Mouse (Mus musculus): ENCODE measurements around the gene Zbtb32. TPM values are rescaled to one million over a fixed set of nuclear protein-coding genes. Genes with fewer than 3 reads are reported as not detected.

Zbtb32 gene
- polyA plus RNA-seq, 1 experiment = 180 TPM

DNA sequence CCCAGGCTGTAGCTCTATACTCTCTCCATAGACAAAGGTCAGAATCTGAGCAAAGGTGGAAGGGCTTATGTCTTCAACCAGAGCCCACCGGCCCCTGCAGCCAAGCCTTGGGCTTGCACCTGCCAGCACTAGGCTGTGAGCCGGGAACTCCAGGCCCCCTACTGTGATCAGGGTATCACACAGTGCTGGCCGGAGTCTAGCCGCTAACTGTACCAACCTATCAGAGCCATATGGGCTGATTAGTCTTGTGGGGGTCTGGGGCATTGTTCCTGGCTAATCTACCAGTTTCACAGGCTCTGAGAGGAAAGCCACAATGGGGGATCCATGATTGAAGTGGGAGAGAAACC is 7.1 kb downstream of the Zbtb32 start:
- Histone ChIP-seq H3K27me3 (ENCODE audit: control insufficient read depth, insufficient read depth, low read length) (no peaks in the 10 kb centered on the region), H3K36me3 (ENCODE audit: control insufficient read depth, insufficient read depth, low read length) (no peaks in the 10 kb centered on the region; the same call in 1 of the 2 replicates), H3K4me3 (ENCODE audit: control insufficient read depth, low read depth, low read length) (peak overlapping the region; percentile 88), H3K4me1 (ENCODE audit: control insufficient read depth, insufficient read depth, low read length) (peaks cover 33% of the 10 kb centered on the region), H3K27ac (ENCODE audit: control insufficient read depth, insufficient read depth, low read depth, low read length) (peak overlapping the region; percentile 10; the same call in 1 of the 2 replicates)
- TF ChIP-seq POLR2A (IDR thresholded peaks at IDR 0.05; ENCODE audit: control insufficient read depth, low read depth, low read length) = no peak
- TF ChIP-seq CTCF (IDR thresholded peaks at IDR 0.05; ENCODE audit: control insufficient read depth, insufficient read depth, insufficient replicate concordance, low read depth, low read length) = no peak

DNA sequence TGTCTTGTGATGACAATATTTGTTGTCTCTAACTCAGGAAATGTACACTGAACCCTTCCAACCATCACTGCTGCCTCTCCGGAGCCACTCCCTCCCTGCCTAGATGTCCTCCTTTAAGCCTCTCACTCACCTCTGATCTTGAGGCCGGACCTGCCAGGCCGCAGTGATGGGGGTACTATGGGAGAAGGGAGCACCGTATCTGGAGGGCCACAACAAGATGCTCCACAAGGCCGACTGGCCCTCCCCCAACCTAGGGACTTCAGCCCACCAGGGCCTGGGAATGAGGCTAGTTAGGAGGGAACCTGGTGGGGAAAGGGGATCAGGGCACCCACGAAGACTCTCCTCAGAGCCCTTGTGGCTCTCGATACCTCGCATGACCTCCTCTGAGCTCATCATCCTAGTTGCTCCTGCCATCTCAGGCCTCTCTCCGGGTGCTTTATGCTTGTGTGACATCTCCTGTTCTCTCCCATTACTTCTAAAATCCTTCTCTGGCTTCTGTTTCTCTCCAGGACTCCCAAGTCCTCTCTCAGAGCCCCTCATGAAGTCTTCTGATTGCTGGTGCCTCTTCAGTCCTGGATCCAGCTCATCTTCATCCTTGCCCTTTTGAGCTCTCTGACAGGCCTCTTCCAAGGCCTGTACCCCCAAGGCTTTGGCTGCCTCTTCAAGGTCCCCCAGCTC is 7.6 kb downstream of the Zbtb32 start:
- Histone ChIP-seq H3K27ac (ENCODE audit: control insufficient read depth, insufficient read depth, low read depth, low read length) (peak overlapping the region; percentile 10; the same call in 1 of the 2 replicates), H3K4me3 (ENCODE audit: control insufficient read depth, low read depth, low read length) (peak overlapping the region; percentile 88), H3K36me3 (ENCODE audit: control insufficient read depth, insufficient read depth, low read length) (no peaks in the 10 kb centered on the region; the same call in 1 of the 2 replicates), H3K4me1 (ENCODE audit: control insufficient read depth, insufficient read depth, low read length) (peaks cover 35% of the 10 kb centered on the region), H3K27me3 (ENCODE audit: control insufficient read depth, insufficient read depth, low read length) (no peaks in the 10 kb centered on the region)
- TF ChIP-seq POLR2A (IDR thresholded peaks at IDR 0.05; ENCODE audit: control insufficient read depth, low read depth, low read length) = no peak
- no peak for TF ChIP-seq CTCF (IDR thresholded peaks at IDR 0.05; ENCODE audit: control insufficient read depth, insufficient read depth, insufficient replicate concordance, low read depth, low read length)

DNA sequence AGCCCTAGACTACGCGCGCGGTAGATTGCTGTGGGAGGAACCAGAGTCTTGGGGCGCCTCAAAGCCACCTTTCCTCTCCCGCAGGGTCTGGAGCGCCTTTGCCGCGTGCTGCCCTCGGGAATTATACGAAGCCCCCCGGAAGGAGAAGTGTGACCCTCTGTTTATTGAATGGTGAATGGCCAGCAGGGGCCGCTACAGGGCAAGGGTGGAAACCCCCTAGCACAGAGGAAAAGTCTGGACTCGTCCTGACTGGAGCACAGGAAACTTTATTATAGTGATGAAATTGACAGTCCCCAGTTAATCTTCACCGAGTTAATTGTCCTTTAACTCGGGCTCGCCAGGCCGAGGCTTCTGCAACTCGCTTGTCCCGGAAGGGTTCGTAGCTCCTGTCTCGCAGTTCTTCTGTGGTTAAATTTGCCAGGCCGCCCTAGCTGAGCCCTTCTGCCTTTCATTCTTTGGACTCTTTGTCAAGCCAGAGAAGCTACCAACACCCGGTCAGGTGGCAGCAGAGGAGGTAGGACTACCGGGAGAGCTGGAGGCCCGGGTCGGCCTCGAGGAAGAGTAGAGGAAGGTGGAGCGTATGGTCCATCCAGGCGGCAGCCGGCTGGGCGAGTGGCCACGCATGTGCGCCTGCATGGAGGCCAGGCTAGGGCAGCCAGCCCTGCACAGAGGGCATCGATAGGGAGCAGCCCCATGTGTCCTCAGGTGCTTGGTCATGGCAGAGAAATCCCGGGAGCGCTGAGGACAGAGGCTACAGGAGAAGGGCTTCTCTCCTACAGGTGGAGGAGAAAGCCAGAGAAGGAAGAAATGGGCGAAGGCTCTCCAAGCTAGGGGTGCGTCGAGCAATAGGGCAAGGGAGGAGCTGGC is 9.0 kb downstream of the Zbtb32 start:
- H3K27ac ChIP-seq (ENCODE audit: control insufficient read depth, insufficient read depth, low read depth, low read length) = peak overlapping the region; percentile 52
- TF ChIP-seq POLR2A (IDR thresholded peaks at IDR 0.05; ENCODE audit: control insufficient read depth, low read depth, low read length) (no peak; the same call in 1 of the 2 replicates), CTCF (IDR thresholded peaks at IDR 0.05; ENCODE audit: control insufficient read depth, insufficient read depth, insufficient replicate concordance, low read depth, low read length) (peak; percentile 68)

DNA sequence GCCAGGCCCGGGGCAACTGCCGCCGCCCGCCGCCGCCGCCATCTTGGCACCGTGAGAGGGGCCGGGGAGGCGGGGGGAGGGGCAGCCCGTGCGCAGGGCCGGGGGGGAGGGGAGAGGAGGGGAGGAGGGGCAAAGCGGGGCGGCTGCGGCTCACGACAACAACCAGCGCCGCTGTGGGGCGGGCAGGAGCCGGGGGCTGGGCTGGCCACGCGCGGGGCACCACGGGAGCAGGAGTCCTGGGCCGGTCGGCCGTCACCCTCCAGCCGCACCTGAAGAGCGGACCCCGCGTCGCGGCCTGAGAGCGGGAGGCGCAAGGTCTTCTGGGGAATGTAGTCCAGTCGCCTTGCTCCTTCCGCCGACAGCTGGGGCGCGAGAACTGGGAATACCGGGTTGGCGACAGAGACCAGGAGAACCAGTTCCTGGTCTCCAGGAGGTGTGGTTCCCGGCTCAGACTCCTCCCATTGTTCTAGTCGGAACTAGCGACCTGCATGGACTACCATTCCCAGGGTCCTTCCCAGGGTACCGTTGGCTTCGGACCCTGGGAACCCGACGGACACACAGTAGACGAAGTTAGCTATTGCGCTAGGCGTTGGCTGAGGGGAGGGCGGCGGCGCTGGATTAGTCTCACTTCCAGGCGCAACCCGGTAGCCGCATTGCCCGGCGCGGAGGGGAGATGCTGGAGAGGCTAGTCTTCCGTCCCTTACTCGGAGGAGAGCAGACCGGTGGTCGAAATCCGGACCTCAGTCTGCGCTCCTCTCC is 9.9 kb downstream of the Zbtb32 start, which contains the start of gene Kmt2b:
Kmt2b (minus strand) TSS at position 51 of the 759 bp plus-strand sequence.
- peak within 1 kb of the TSS; percentile 92 for H3K27ac ChIP-seq (ENCODE audit: control insufficient read depth, insufficient read depth, low read depth, low read length)
- TF ChIP-seq POLR2A (IDR thresholded peaks at IDR 0.05; ENCODE audit: control insufficient read depth, low read depth, low read length) (peak; percentile 41), CTCF (IDR thresholded peaks at IDR 0.05; ENCODE audit: control insufficient read depth, insufficient read depth, insufficient replicate concordance, low read depth, low read length) (no peak)
- H3K4me3 ChIP-seq (ENCODE audit: control insufficient read depth, low read depth, low read length) = peak within 1 kb of the TSS; percentile 96
- H3K36me3 ChIP-seq (ENCODE audit: control insufficient read depth, insufficient read depth, low read length) = no peaks in the 10 kb centered on the region; the same call in 1 of the 2 replicates
- H3K4me1 ChIP-seq (ENCODE audit: control insufficient read depth, insufficient read depth, low read length) = peaks cover 29% of the 10 kb centered on the region
- H3K27me3 ChIP-seq (ENCODE audit: control insufficient read depth, insufficient read depth, low read length) = no peaks in the 10 kb centered on the region

More for the DNA sequence above, 9.0 kb downstream of the Zbtb32 start:
- Histone ChIP-seq H3K4me1 (ENCODE audit: control insufficient read depth, insufficient read depth, low read length) (peaks cover 31% of the 10 kb centered on the region), H3K4me3 (ENCODE audit: control insufficient read depth, low read depth, low read length) (peak overlapping the region; percentile 88), H3K27me3 (ENCODE audit: control insufficient read depth, insufficient read depth, low read length) (no peaks in the 10 kb centered on the region), H3K36me3 (ENCODE audit: control insufficient read depth, insufficient read depth, low read length) (no peaks in the 10 kb centered on the region; the same call in 1 of the 2 replicates)

DNA sequence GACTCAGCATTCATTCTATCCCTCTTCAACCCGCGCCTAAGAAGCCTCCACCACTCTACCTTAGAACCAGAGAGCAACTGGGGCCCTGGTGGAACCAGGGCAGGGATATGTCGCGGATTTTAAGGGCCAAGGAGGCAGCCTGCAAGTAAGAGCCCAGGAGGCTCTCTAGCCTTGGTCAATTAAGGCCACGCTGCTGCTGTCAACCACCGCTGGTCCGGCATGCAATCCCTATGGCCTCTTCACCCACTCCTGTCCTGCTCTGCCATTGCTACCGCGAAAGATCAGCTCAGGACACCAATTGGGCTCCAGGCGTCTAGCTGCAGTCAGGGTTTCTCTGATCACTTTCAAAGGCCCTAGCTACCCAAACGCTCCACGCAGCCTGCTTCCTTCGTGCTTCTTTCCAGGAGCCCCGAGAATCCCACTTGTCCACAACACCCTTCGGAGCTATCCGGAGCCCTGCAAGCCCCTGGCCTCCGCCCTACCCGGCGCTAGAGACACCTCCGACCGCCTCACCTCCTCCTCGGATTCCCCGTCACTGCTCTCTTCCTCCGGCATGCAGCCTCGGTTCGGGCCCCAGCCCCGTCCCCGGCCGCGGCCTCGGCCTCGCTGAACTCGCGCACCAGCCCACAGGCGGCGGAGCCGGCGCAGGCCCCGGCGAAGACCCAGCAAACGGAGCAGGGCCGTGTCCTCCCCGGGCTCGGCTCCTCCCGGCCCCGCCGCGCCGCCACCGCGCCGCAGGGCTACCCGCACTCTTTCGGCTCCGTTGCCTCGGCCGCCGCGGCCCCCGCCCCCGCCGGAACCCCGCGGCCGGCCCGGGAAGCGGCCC is 10.7 kb downstream of the Zbtb32 start:
- TF ChIP-seq POLR2A (IDR thresholded peaks at IDR 0.05; ENCODE audit: control insufficient read depth, low read depth, low read length) (no peak; the same call in 1 of the 2 replicates), CTCF (IDR thresholded peaks at IDR 0.05; ENCODE audit: control insufficient read depth, insufficient read depth, insufficient replicate concordance, low read depth, low read length) (no peak)
- H3K27me3 ChIP-seq (ENCODE audit: control insufficient read depth, insufficient read depth, low read length) = no peaks in the 10 kb centered on the region
- peak overlapping the region; percentile 96 for H3K4me3 ChIP-seq (ENCODE audit: control insufficient read depth, low read depth, low read length)
- H3K27ac ChIP-seq (ENCODE audit: control insufficient read depth, insufficient read depth, low read depth, low read length) = peak overlapping the region; percentile 92
- H3K36me3 ChIP-seq (ENCODE audit: control insufficient read depth, insufficient read depth, low read length) = no peaks in the 10 kb centered on the region; the same call in 1 of the 2 replicates
- H3K4me1 ChIP-seq (ENCODE audit: control insufficient read depth, insufficient read depth, low read length) = peaks cover 28% of the 10 kb centered on the region

DNA sequence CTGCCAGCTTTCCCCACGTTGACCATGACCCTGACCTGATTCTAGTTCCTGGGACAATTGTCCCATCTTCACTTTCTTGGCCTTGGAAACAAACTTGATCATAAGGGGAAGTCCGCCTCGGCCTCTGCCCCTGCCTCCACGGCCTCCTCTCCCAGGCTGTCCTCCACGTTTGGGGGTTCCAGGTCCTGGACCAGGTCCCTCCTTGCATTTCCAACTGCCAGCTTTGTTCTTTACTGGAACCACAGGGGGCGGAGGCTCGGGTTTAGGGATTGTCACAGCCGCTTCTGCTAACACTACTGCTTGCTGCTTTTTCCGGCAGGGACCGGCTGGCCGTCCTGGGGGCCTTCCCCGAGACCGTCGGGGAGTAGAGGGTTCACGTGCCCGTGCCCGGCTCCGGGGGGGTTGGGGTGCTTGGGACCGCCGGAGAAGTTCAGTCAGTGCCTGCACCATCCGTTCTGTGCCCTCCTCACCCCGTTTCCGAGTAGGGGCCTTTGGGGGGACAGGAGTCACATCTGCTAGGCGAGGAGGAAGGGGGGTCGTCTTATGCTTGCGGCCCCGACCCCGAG is 12.2 kb downstream of the Zbtb32 start:
- TF ChIP-seq POLR2A (IDR thresholded peaks at IDR 0.05; ENCODE audit: control insufficient read depth, low read depth, low read length) (no peak), CTCF (IDR thresholded peaks at IDR 0.05; ENCODE audit: control insufficient read depth, insufficient read depth, insufficient replicate concordance, low read depth, low read length) (no peak)
- Histone ChIP-seq H3K4me1 (ENCODE audit: control insufficient read depth, insufficient read depth, low read length) (peaks cover 24% of the 10 kb centered on the region), H3K36me3 (ENCODE audit: control insufficient read depth, insufficient read depth, low read length) (no peaks in the 10 kb centered on the region; the same call in none of the 2 replicates), H3K27ac (ENCODE audit: control insufficient read depth, insufficient read depth, low read depth, low read length) (no peak overlapping the region), H3K27me3 (ENCODE audit: control insufficient read depth, insufficient read depth, low read length) (no peaks in the 10 kb centered on the region), H3K4me3 (ENCODE audit: control insufficient read depth, low read depth, low read length) (peak overlapping the region; percentile 96; the same call in 1 of the 2 replicates)
